Mouse (Mus musculus) lung, adult 2 months (tissue): ENCODE measurements around the gene Atp13a2. TPM values are rescaled to one million over a fixed set of nuclear protein-coding genes. Genes with fewer than 3 reads are reported as not detected.

Experiments used
- DNase-seq: peaks from one replicate; pipeline ENCODE4 v3.0.0; 2022
- H3K4me1 ChIP-seq: fragments of 200-500 bp; 2 replicates; pipeline ENCODE4 v1.6.1; 2011; ENCODE audit warnings: low read length; ENCODE audit not compliant: control insufficient read depth, insufficient read depth
- H3K4me3 ChIP-seq: fragments of 200-500 bp; replicated peaks from 2 replicates; pipeline ENCODE3; 2011; ENCODE audit warnings: low read depth, mild to moderate bottlenecking, control low read depth, low read length; ENCODE audit errors: extremely low read depth
- CTCF ChIP-seq: fragments of 200-500 bp; IDR thresholded peaks from 2 replicates; pipeline ENCODE4 v1.5.1; 2011; ENCODE audit warnings: mild to moderate bottlenecking, low read length, control low read depth; ENCODE audit not compliant: insufficient read depth
- POLR2A ChIP-seq: fragments of 200-500 bp; IDR thresholded peaks from 2 replicates; pipeline ENCODE4 v1.6.1; 2011; ENCODE audit warnings: low read depth, mild to moderate bottlenecking, control low read depth, low read length, borderline replicate concordance; ENCODE audit errors: extremely low read depth
- WGBS: fragments of 180-500 bp; shearing (Covaris S2); methylation state at CpG from one replicate; pipeline ENCODE4 v1.1.7; 2018; 5-methylcytosine and 5-hydroxymethylcytosine counted together
- polyA plus RNA-seq: library from polyadenylated mRNA; depleted of rRNA; stranded (reverse); fragments of >200 nt; gene quantifications from 2 replicates; pipeline ENCODE4 v1.2.3, GENCODE M21; 2012

Gene Atp13a2
- polyA plus RNA-seq, 1 experiment: 199 TPM

DNA sequence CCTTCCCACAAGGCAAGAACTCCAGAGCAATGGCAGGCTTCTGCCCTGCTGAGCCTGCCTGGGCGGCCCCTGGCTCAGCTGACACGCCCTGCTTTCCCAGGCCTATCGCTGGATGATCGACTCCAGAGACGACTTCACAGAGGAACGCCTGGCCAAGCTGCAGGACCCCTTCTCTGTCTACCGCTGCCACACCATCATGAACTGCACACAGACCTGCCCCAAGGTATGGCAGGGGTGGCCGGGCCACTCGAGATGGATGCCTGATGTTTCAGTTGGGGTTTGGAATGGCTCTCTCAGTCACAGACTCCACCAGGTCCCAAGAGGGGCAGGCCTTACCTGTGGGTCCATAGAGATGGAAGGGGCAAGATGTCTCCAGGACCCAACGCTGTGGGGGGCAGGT is 9.4 kb upstream of the Atp13a2 start:
- TF ChIP-seq POLR2A (no peak), CTCF (no peak)
- WGBS: 78% methylated on average over 10 of the region's 10 CpGs
- H3K4me1 ChIP-seq: peaks cover 7% of the 10 kb centered on the region
- no peak overlapping the region for H3K4me3 ChIP-seq
- DNase-seq: no peak

DNA sequence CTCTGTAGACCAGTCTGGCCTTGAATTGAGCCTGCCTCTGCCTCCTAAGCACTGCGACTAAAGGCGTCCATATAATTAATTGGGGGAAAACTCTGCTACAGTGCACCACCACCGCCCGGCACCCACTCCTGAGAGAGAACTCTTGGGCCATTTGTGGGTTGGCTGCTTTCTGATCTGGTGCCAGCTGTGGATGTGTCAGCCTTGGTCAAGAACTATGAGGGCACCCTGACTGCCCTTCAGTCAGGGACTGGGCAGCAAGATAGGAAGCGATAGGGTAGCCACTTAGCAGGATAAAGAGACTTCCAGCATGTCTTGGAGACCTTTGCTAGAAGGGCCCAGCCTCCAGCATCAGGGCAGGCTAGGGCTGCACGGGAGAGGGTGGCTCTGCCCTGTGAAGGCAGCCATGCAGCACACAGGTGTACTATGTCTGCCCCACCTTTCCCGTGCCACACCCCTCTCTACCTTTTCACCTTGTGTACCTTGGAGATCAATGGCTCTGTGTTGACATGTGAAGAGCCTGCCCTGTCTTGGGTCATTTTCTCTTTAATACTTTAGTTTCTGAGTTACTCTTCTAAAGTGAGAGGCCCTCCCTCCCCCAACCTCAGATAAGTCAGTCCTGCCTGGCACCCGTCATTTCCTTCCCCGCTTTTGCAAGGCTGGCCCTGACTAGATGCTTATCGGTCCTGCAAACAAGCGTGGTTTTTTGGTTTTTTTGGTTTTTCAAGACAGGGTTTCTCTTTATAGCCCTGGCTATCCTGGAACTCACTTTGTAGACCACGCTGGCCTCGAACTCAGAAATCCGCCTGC is 8.6 kb upstream of the Atp13a2 start:
- TF ChIP-seq CTCF: no peak
- no peak for TF ChIP-seq POLR2A
- H3K4me3 ChIP-seq: no peak overlapping the region
- DNase-seq: no peak
- peaks cover 7% of the 10 kb centered on the region for H3K4me1 ChIP-seq
- WGBS: 62% methylated on average over 14 of the region's 14 CpGs

GRCm38 (mm10) chr4:140981605-140982004 is 5.1 kb upstream of the Atp13a2 start:
- H3K4me3 ChIP-seq: no peak overlapping the region
- H3K4me1 ChIP-seq: peaks cover 7% of the 10 kb centered on the region
- DNase-seq: no peak
- 90% methylated on average over 2 of the region's 2 CpGs for WGBS
- TF ChIP-seq POLR2A (no peak), CTCF (no peak)

DNA sequence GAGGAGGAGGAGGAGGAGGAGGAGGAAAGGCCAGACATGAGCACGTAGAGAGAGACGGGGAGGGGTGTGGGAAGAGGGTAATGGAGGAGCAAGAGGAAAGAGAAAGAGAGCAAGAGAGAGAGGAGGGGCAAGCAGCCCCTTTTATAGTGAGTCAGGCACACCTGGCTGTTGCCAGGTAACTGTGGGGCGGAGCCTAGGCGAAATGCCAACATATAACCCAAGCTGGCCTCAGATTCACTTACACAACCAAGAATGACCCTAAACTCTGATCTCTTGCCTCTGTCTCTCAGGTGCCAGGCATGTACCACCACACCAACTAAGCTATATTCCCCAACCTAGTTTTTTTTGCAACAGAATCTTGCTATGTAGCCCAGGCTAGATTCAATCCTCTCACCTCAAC is 3.9 kb upstream of the Atp13a2 start:
- peaks cover 5% of the 10 kb centered on the region for H3K4me1 ChIP-seq
- H3K4me3 ChIP-seq: no peak overlapping the region
- TF ChIP-seq POLR2A (no peak), CTCF (no peak)
- DNase-seq: no peak
- WGBS: 58% methylated on average over 4 of the region's 4 CpGs

DNA sequence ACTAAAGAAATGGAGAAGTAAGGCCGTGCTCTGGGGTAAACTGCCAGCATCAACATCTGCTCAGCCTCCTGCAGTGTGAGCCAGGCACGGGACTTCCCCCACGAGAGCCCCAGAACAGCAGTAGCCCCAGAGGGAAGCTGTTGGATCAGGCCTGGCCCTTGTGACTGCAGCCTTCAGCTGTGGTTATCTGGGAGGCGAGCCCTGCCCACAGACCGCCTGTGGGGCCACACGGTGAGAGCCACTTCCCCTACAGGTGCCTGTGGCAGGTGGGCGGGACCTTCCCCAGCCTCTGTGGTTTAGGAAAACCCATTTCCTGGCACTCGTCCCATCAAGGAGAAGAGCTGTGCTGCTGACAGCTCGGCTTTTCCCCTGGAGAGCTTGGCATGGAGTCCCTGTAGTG is 3.2 kb upstream of the Atp13a2 start:
- DNase-seq: peak; percentile 59
- TF ChIP-seq CTCF (no peak), POLR2A (no peak)
- Histone ChIP-seq H3K4me3 (no peak overlapping the region), H3K4me1 (peaks cover 5% of the 10 kb centered on the region)
- 16% methylated on average over 9 of the region's 9 CpGs for WGBS

GRCm38 (mm10) chr4:140984544-140984943 is 2.1 kb upstream of the Atp13a2 start:
- Histone ChIP-seq H3K4me1 (peaks cover 15% of the 10 kb centered on the region), H3K4me3 (no peak overlapping the region)
- TF ChIP-seq POLR2A: no peak
- TF ChIP-seq CTCF: no peak
- WGBS: 79% methylated on average over 6 of the region's 6 CpGs
- no peak for DNase-seq

GRCm38 (mm10) chr4:140986024-140986710 is 506 bp upstream of the Atp13a2 start:
- peaks cover 17% of the 10 kb centered on the region for H3K4me1 ChIP-seq
- DNase-seq: no peak
- WGBS: 30% methylated on average over 15 of the region's 15 CpGs
- no peak for TF ChIP-seq CTCF
- no peak for TF ChIP-seq POLR2A
- H3K4me3 ChIP-seq: peak overlapping the region; percentile 56

DNA sequence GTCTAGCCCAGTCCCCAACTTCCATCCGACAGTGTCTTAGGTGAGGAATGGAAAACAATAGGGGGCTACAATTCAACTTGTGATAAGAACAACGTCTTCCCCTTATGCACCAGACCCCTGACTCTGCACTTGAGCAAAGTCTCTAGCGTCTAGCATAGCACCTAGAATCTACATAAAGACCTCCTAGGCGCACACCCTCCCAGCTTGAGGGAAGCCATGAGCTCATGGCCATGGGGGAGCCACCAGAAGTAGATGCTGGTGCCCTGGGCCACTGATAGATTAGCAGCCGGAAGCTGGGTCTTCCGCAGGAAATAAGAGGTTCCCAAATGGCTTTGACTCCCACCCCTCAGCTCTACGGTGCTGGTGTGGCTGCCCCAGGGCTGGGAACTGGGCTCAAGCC is 803 bp downstream of the Atp13a2 start:
- DNase-seq: no peak
- Histone ChIP-seq H3K4me1 (peaks cover 17% of the 10 kb centered on the region), H3K4me3 (peak overlapping the region; percentile 74)
- WGBS: 10% methylated on average over 7 of the region's 7 CpGs
- TF ChIP-seq POLR2A (no peak), CTCF (no peak)

DNA sequence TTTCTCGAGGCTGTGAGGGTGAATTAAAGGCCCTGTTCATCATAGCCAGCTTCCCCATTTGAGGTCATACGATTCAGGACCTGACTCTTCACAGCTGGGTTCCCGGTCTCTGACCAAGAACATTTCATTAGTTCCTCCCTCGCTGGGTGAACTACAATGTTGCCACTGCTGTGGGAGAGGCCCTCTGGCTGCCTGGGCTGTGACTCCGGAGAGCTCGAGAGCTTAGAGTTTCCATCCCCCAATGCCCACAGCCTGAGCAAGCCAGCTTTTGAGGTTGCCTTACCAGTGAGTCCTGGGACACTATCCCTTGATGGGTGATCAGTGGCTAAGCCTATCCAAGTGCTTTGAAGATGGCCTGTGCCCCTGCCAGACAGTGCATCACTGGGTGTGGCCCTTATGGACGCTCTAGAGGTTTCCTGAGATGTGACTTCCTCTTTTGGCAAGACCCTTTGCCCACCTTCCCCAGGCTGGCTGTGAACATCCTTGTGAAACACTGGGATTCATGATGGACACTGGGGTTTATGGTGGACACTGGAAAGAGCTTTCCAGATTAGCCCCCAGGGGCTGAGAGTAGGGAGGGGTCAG is 2.1 kb downstream of the Atp13a2 start:
- DNase-seq: no peak
- H3K4me1 ChIP-seq: peaks cover 17% of the 10 kb centered on the region
- TF ChIP-seq CTCF (no peak), POLR2A (0 out of 2 replicates have a peak, but pooled peaks have one; percentile 29)
- 50% methylated on average over 7 of the region's 7 CpGs for WGBS
- peak overlapping the region; percentile 16 for H3K4me3 ChIP-seq
